Mouse (Mus musculus): ENCODE measurements around the gene Ctbp2. TPM values are rescaled to one million over a fixed set of nuclear protein-coding genes. Genes with fewer than 3 reads are reported as not detected.

Ctbp2 gene
- total and polyA plus RNA-seq, 2 experiments from 2014 or later, result 27.9 to 71.3 TPM

GRCm38 (mm10) chr7:133050681-133051080 lies 73.5 kb downstream of the Ctbp2 start:
- H3K27me3 ChIP-seq (ENCODE audit: control insufficient read depth, insufficient read depth, low read length), result no peaks in the 10 kb centered on the region
- no peaks in the 10 kb centered on the region for H3K36me3 ChIP-seq (replicated peaks; ENCODE audit: control insufficient read depth, insufficient read depth, low read length)
- peaks cover 23% of the 10 kb centered on the region for H3K4me1 ChIP-seq (ENCODE audit: control insufficient read depth, insufficient read depth)
- no peak overlapping the region for H3K4me2 ChIP-seq (ENCODE audit: low read depth, low read length)
- TF ChIP-seq EP300 (IDR thresholded peaks at IDR 0.05; ENCODE audit: low read depth), result no peak
- TF ChIP-seq CTCF (IDR thresholded peaks at IDR 0.05; ENCODE audit: low read depth), result no peak
- DNase-seq (ENCODE audit: low spot score), result no peak
- no peak for ATAC-seq (ENCODE audit: insufficient read depth, low read depth)
- H3K9me3 ChIP-seq (replicated peaks; ENCODE audit: control insufficient read depth, low read length), result no peaks in the 10 kb centered on the region
- H3K27ac ChIP-seq (ENCODE audit: low read depth), result no peak overlapping the region
- 62% methylated on average over 6 of the region's 6 CpGs for WGBS
- H3K4me3 ChIP-seq (ENCODE audit: low read depth, low read length), result no peak overlapping the region
- H3K9ac ChIP-seq (replicated peaks; ENCODE audit: low read depth, low read length), result no peak overlapping the region

- Histone ChIP-seq H3K9ac (replicated peaks; ENCODE audit: low read depth, low read length) (no peak overlapping the region), H3K36me3 (replicated peaks; ENCODE audit: control insufficient read depth, insufficient read depth, low read length) (0 out of 2 replicates have a peak, but pooled peaks cover 4% of the 10 kb centered on the region), H3K4me3 (ENCODE audit: low read depth, low read length) (no peak overlapping the region), H3K9me3 (replicated peaks; ENCODE audit: control insufficient read depth, low read length) (no peaks in the 10 kb centered on the region), H3K27me3 (ENCODE audit: control insufficient read depth, insufficient read depth, low read length) (no peaks in the 10 kb centered on the region), H3K27ac (ENCODE audit: low read depth) (no peak overlapping the region), H3K4me1 (ENCODE audit: control insufficient read depth, insufficient read depth) (peaks cover 21% of the 10 kb centered on the region), H3K4me2 (ENCODE audit: low read depth, low read length) (no peak overlapping the region)
- TF ChIP-seq EP300 (IDR thresholded peaks at IDR 0.05; ENCODE audit: low read depth), result no peak
- TF ChIP-seq CTCF (IDR thresholded peaks at IDR 0.05; ENCODE audit: low read depth), result no peak
- ATAC-seq (ENCODE audit: insufficient read depth, low read depth) (no peak), DNase-seq (ENCODE audit: low spot score) (no peak)
- WGBS, result 56% methylated on average over 3 of the region's 3 CpGs
These were observed 76.0 kb downstream of the Ctbp2 start for GRCm38 (mm10) chr7:133048085-133048630.

GRCm38 (mm10) chr7:133047287-133047686 lies 76.9 kb downstream of the Ctbp2 start:
- no peak for DNase-seq (ENCODE audit: low spot score)
- 60% methylated on average over 4 of the region's 4 CpGs for WGBS
- H3K4me3 ChIP-seq (ENCODE audit: low read depth, low read length), result no peak overlapping the region
- TF ChIP-seq EP300 (IDR thresholded peaks at IDR 0.05; ENCODE audit: low read depth) (no peak), CTCF (IDR thresholded peaks at IDR 0.05; ENCODE audit: low read depth) (peak; percentile 3; the same call in 1 of the 2 replicates)
- no peak for ATAC-seq (ENCODE audit: insufficient read depth, low read depth)
- H3K36me3 ChIP-seq (replicated peaks; ENCODE audit: control insufficient read depth, insufficient read depth, low read length), result 0 out of 2 replicates have a peak, but pooled peaks cover 4% of the 10 kb centered on the region
- H3K4me1 ChIP-seq (ENCODE audit: control insufficient read depth, insufficient read depth), result peaks cover 16% of the 10 kb centered on the region; the same call in 1 of the 2 replicates
- no peak overlapping the region for H3K4me2 ChIP-seq (ENCODE audit: low read depth, low read length)
- no peak overlapping the region for H3K9ac ChIP-seq (replicated peaks; ENCODE audit: low read depth, low read length)
- no peaks in the 10 kb centered on the region for H3K9me3 ChIP-seq (replicated peaks; ENCODE audit: control insufficient read depth, low read length)
- no peaks in the 10 kb centered on the region for H3K27me3 ChIP-seq (ENCODE audit: control insufficient read depth, insufficient read depth, low read length)
- no peak overlapping the region for H3K27ac ChIP-seq (ENCODE audit: low read depth)

- H3K27me3 ChIP-seq (ENCODE audit: control insufficient read depth, insufficient read depth, low read length), result no peaks in the 10 kb centered on the region
- no peak for ATAC-seq (ENCODE audit: insufficient read depth, low read depth)
- no peak for TF ChIP-seq EP300 (IDR thresholded peaks at IDR 0.05; ENCODE audit: low read depth)
- no peak for TF ChIP-seq CTCF (IDR thresholded peaks at IDR 0.05; ENCODE audit: low read depth)
- 0 out of 2 replicates have a peak, but pooled peaks cover 4% of the 10 kb centered on the region for H3K36me3 ChIP-seq (replicated peaks; ENCODE audit: control insufficient read depth, insufficient read depth, low read length)
- no peak overlapping the region for H3K4me3 ChIP-seq (ENCODE audit: low read depth, low read length)
- H3K4me2 ChIP-seq (ENCODE audit: low read depth, low read length), result no peak overlapping the region
- 43% methylated on average over 4 of the region's 4 CpGs for WGBS
- no peak for DNase-seq (ENCODE audit: low spot score)
- no peaks in the 10 kb centered on the region for H3K9me3 ChIP-seq (replicated peaks; ENCODE audit: control insufficient read depth, low read length)
- no peak overlapping the region for H3K27ac ChIP-seq (ENCODE audit: low read depth)
- no peak overlapping the region for H3K9ac ChIP-seq (replicated peaks; ENCODE audit: low read depth, low read length)
- peaks cover 37% of the 10 kb centered on the region for H3K4me1 ChIP-seq (ENCODE audit: control insufficient read depth, insufficient read depth)
These were observed 79.4 kb downstream of the Ctbp2 start for GRCm38 (mm10) chr7:133044721-133045120.

GRCm38 (mm10) chr7:133041784-133042183 lies 82.4 kb downstream of the Ctbp2 start:
- 68% methylated on average over 3 of the region's 3 CpGs for WGBS
- Histone ChIP-seq H3K9ac (replicated peaks; ENCODE audit: low read depth, low read length) (no peak overlapping the region), H3K27ac (ENCODE audit: low read depth) (peak overlapping the region; percentile 68), H3K4me1 (ENCODE audit: control insufficient read depth, insufficient read depth) (peaks cover 48% of the 10 kb centered on the region), H3K36me3 (replicated peaks; ENCODE audit: control insufficient read depth, insufficient read depth, low read length) (0 out of 2 replicates have a peak, but pooled peaks cover 4% of the 10 kb centered on the region), H3K4me3 (ENCODE audit: low read depth, low read length) (no peak overlapping the region), H3K9me3 (replicated peaks; ENCODE audit: control insufficient read depth, low read length) (no peaks in the 10 kb centered on the region), H3K4me2 (ENCODE audit: low read depth, low read length) (no peak overlapping the region), H3K27me3 (ENCODE audit: control insufficient read depth, insufficient read depth, low read length) (no peaks in the 10 kb centered on the region)
- ATAC-seq (ENCODE audit: insufficient read depth, low read depth), result no peak
- TF ChIP-seq EP300 (IDR thresholded peaks at IDR 0.05; ENCODE audit: low read depth) (no peak), CTCF (IDR thresholded peaks at IDR 0.05; ENCODE audit: low read depth) (no peak)
- no peak for DNase-seq (ENCODE audit: low spot score)
